ENCODE assay signal across 9 mouse cellular contexts in genomic region chr4:83051634-83052577, GRCm38 (mm10). TPM values are rescaled to one million over a fixed set of nuclear protein-coding genes. Genes with fewer than 3 reads are reported as not detected.
DNase-seq lines count a peak whose midpoint lies in the region; ATAC-seq lines count a peak whose summit lies in the region.
"Had no signal": no experiment of that assay in that cellular context is flagged by ENCODE, and none has a peak within 500 bp of the region (broad histone marks: within the 10 kb centered on the region; RNA-seq: fewer than 3 reads in every experiment).

Gene Frem1, minus strand, starts transcription at chr4:83052339.

- ATAC-seq in hindbrain, embryonic 14.5 days (ENCODE audit: low FRiP score): peak; percentile 76; the same call in 1 of the 2 replicates
- peak; percentile 78 for ATAC-seq in limb, embryonic 13.5 days (ENCODE audit: low FRiP score, low read depth)
- peak; percentile 81 for ATAC-seq in midbrain, embryonic 15.5 days (replicated peaks)

- no peaks in the 10 kb centered on the region for H3K36me3 ChIP-seq in hindbrain, embryonic 14.5 days (replicated peaks; ENCODE audit: control insufficient read depth, insufficient read depth)
- no peaks in the 10 kb centered on the region for H3K36me3 ChIP-seq in limb, embryonic 13.5 days
- H3K36me3 ChIP-seq in midbrain, embryonic 15.5 days (replicated peaks): no peaks in the 10 kb centered on the region

- 0 out of 2 replicates have a peak, but pooled peaks cover 12% of the 10 kb centered on the region for H3K4me1 ChIP-seq in hindbrain, embryonic 14.5 days (replicated peaks; ENCODE audit: control insufficient read depth, insufficient read depth, low read length)
- H3K4me1 ChIP-seq in limb, embryonic 13.5 days: peaks cover 58% of the 10 kb centered on the region
- peaks cover 14% of the 10 kb centered on the region for H3K4me1 ChIP-seq in midbrain, embryonic 15.5 days

- H3K9me3 ChIP-seq in hindbrain, embryonic 14.5 days (ENCODE audit: control insufficient read depth, low read length): no peaks in the 10 kb centered on the region
- H3K9me3 ChIP-seq in limb, embryonic 13.5 days: no peaks in the 10 kb centered on the region
- H3K9me3 ChIP-seq in midbrain, embryonic 15.5 days: no peaks in the 10 kb centered on the region

- H3K27ac ChIP-seq in hindbrain, embryonic 14.5 days: no peak within 1 kb of the TSS
- peak within 1 kb of the TSS; percentile 59 for H3K27ac ChIP-seq in limb, embryonic 13.5 days
- H3K27ac ChIP-seq in midbrain, embryonic 15.5 days: no peak within 1 kb of the TSS

- DNase-seq in right cerebral cortex, adult 18-20 months: peak; percentile 3
- DNase-seq in right cerebral cortex, postnatal 14 days: no peak
- DNase-seq in gastrocnemius, postnatal 10 days: peak; percentile 60
- peak; percentile 33 for DNase-seq in hindbrain, embryonic 14.5 days (ENCODE audit: low spot score)
- DNase-seq in thymus, postnatal 25 days: no peak
- DNase-seq in layer of hippocampus, postnatal 25 days (ENCODE audit: extremely low spot score in 1 of 2, low spot score in 1 of 2): no peak

- 3% methylated on average over 24 of the region's 24 CpGs for WGBS in hindbrain, embryonic 14.5 days
- 2% methylated on average over 24 of the region's 24 CpGs for WGBS in limb, embryonic 13.5 days
- 2% methylated on average over 24 of the region's 24 CpGs for WGBS in midbrain, embryonic 15.5 days

- peak within 1 kb of the TSS; percentile 22 for H3K4me3 ChIP-seq in hindbrain, embryonic 14.5 days (replicated peaks; ENCODE audit: low read length)
- peak within 1 kb of the TSS; percentile 46 for H3K4me3 ChIP-seq in limb, embryonic 13.5 days
- H3K4me3 ChIP-seq in midbrain, embryonic 15.5 days: peak within 1 kb of the TSS; percentile 30

- H3K4me2 ChIP-seq in hindbrain, embryonic 14.5 days (replicated peaks): peak within 1 kb of the TSS; percentile 55
- peak within 1 kb of the TSS; percentile 70 for H3K4me2 ChIP-seq in limb, embryonic 13.5 days (replicated peaks)
- peak within 1 kb of the TSS; percentile 57 for H3K4me2 ChIP-seq in midbrain, embryonic 15.5 days

- peak within 1 kb of the TSS; percentile 36 for H3K9ac ChIP-seq in hindbrain, embryonic 14.5 days
- peak within 1 kb of the TSS; percentile 60 for H3K9ac ChIP-seq in limb, embryonic 13.5 days
- H3K9ac ChIP-seq in midbrain, embryonic 15.5 days: peak within 1 kb of the TSS; percentile 15; the same call in 1 of the 2 replicates

- no peaks in the 10 kb centered on the region for H3K27me3 ChIP-seq in hindbrain, embryonic 14.5 days (ENCODE audit: control insufficient read depth, insufficient read depth, low read length)
- no peaks in the 10 kb centered on the region for H3K27me3 ChIP-seq in limb, embryonic 13.5 days
- H3K27me3 ChIP-seq in midbrain, embryonic 15.5 days (replicated peaks): no peaks in the 10 kb centered on the region
- H3K27me3 ChIP-seq: CH12.LX had no signal

RNA-seq across cellular contexts. Expression of gene Frem1, which starts in this region (rescaled TPM):
- 1 to 10 TPM; 4.0 to 4.2 TPM for total RNA-seq in gastrocnemius, postnatal 10 days (2021)
- polyA plus RNA-seq in hindbrain, embryonic 14.5 days (2014; fragmentation: Nextera tagmentation; extraction: Ambion mirVana): 3.4 and 3.8 TPM in 2 replicates
- polyA plus RNA-seq in limb, embryonic 13.5 days (2015; fragmentation: Nextera tagmentation; extraction: Ambion mirVana): 5.5 and 6.2 TPM in 2 replicates
- 1.6 and 1.7 TPM in 2 replicates for polyA plus RNA-seq in midbrain, embryonic 15.5 days (2015; fragmentation: Nextera tagmentation; extraction: Ambion mirVana)
- total RNA-seq in layer of hippocampus, postnatal 25 days (2021): 1 to 10 TPM; 2.2 to 3.5 TPM
- total RNA-seq: CH12.LX had no signal

Comparison
In these comparisons a context has a peak if more than half of its experiments do, and no peak if none do; other contexts are left out.
1. DNase-seq: peak in right cerebral cortex, adult 18-20 months (single experiment), gastrocnemius, postnatal 10 days (single experiment) and hindbrain, embryonic 14.5 days (single experiment); none in right cerebral cortex, postnatal 14 days (single experiment), thymus, postnatal 25 days (single experiment) and layer of hippocampus, postnatal 25 days (0 of 2).
2. Peak in every context shown above with its lines, with median percentiles within 50 percentile points of each other: ATAC-seq, H3K4me2 ChIP-seq, H3K4me3 ChIP-seq and H3K9ac ChIP-seq.